Mouse (Mus musculus) E14TG2a.4 (cell line): ENCODE measurements at regions not wholly inside any gene's neighbourhood (a gene's known extent, or its start where the extent isn't known, plus 50 kb on each side); places are given as distances from the start of the nearest gene placed in this dataset.

ENCODE experiments used
- H3K27me3 ChIP-seq: 2 replicates; pipeline ENCODE4 v1.6.1; 2014; ENCODE audit warnings: low read length, control low read depth; ENCODE audit not compliant: insufficient read depth
- H3K36me3 ChIP-seq: 2 replicates; pipeline ENCODE4 v1.6.1; 2014; ENCODE audit warnings: low read length, control low read depth; ENCODE audit not compliant: insufficient read depth
- H3K4me1 ChIP-seq: replicated peaks from 2 replicates; pipeline ENCODE4 v1.6.1; 2014; ENCODE audit warnings: low read depth, low read length, control low read depth
- H3K4me3 ChIP-seq: replicated peaks from 2 replicates; pipeline ENCODE4 v1.5.1; 2014; ENCODE audit warnings: mild to moderate bottlenecking, low read length
- H3K9me3 ChIP-seq: 2 replicates; pipeline ENCODE4 v1.6.1; 2014; ENCODE audit warnings: low read length, control low read depth
- CTCF ChIP-seq: conservative IDR thresholded peaks from 2 replicates; pipeline ENCODE4 v1.5.1; 2014; ENCODE audit warnings: low read length
- NANOG ChIP-seq: IDR thresholded peaks from 2 replicates; pipeline ENCODE4 v1.6.1; 2014; ENCODE audit warnings: borderline replicate concordance, low read length, mixed read lengths
- POU5F1 ChIP-seq: IDR thresholded peaks from 2 replicates; pipeline ENCODE4 v1.6.1; 2014; ENCODE audit warnings: low read length, borderline replicate concordance

GRCm38 (mm10) chr17:88361161-88361560 lies 79.3 kb upstream of the Foxn2 start:
- Histone ChIP-seq H3K36me3 (no peaks in the 10 kb centered on the region), H3K4me3 (no peak overlapping the region), H3K27me3 (no peaks in the 10 kb centered on the region), H3K4me1 (peaks cover 17% of the 10 kb centered on the region), H3K9me3 (0 out of 2 replicates have a peak, but pooled peaks cover 2% of the 10 kb centered on the region)
- TF ChIP-seq POU5F1 (no peak), NANOG (no peak), CTCF (no peak)

GRCm38 (mm10) chr17:88362404-88362803 lies 78.1 kb upstream of the Foxn2 start:
- no peak overlapping the region for H3K4me3 ChIP-seq
- H3K9me3 ChIP-seq, result 0 out of 2 replicates have a peak, but pooled peaks cover 2% of the 10 kb centered on the region
- peak; percentile 57; the same call in 1 of the 2 replicates for TF ChIP-seq NANOG
- no peak for TF ChIP-seq POU5F1
- no peaks in the 10 kb centered on the region for H3K36me3 ChIP-seq
- peaks cover 17% of the 10 kb centered on the region for H3K4me1 ChIP-seq
- no peaks in the 10 kb centered on the region for H3K27me3 ChIP-seq

DNA sequence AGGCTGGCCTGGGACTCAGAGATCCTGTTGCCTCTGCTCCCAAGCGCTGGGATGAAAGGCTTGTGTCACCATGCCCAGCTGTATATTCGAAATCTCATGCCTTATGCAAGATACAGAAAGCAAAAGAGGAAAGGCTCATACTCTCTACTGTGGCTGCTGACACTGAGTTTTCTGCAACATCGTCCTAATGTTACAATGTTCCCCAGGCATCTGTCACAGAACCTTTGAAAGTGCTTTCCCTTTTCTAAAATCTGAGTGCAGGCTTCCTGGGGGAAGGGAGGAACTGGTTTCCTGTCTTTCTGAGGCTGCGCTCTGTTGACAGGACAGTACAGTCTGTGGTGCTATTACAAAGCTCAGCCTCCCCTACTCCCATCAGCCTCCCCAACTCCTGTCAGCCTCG lies 72.6 kb upstream of the Foxn2 start:
- H3K9me3 ChIP-seq, result 0 out of 2 replicates have a peak, but pooled peaks cover 2% of the 10 kb centered on the region
- TF ChIP-seq CTCF, result no peak
- TF ChIP-seq POU5F1, result no peak
- TF ChIP-seq NANOG, result no peak
- H3K4me1 ChIP-seq, result peaks cover 15% of the 10 kb centered on the region
- no peaks in the 10 kb centered on the region for H3K36me3 ChIP-seq
- H3K27me3 ChIP-seq, result no peaks in the 10 kb centered on the region
- no peak overlapping the region for H3K4me3 ChIP-seq

- Histone ChIP-seq H3K27me3 (no peaks in the 10 kb centered on the region), H3K4me1 (peaks cover 21% of the 10 kb centered on the region), H3K36me3 (no peaks in the 10 kb centered on the region), H3K9me3 (no peaks in the 10 kb centered on the region), H3K4me3 (no peak overlapping the region)
- TF ChIP-seq NANOG (no peak), POU5F1 (no peak), CTCF (no peak)
Measured at GRCm38 (mm10) chr17:88369971-88370370, 70.5 kb upstream of the Foxn2 start.

GRCm38 (mm10) chr17:88370676-88371075 lies 69.8 kb upstream of the Foxn2 start:
- H3K4me3 ChIP-seq, result no peak overlapping the region
- TF ChIP-seq POU5F1, result no peak
- no peak for TF ChIP-seq NANOG
- no peak for TF ChIP-seq CTCF
- H3K27me3 ChIP-seq, result no peaks in the 10 kb centered on the region
- H3K4me1 ChIP-seq, result peaks cover 27% of the 10 kb centered on the region
- H3K36me3 ChIP-seq, result no peaks in the 10 kb centered on the region
- H3K9me3 ChIP-seq, result no peaks in the 10 kb centered on the region

DNA sequence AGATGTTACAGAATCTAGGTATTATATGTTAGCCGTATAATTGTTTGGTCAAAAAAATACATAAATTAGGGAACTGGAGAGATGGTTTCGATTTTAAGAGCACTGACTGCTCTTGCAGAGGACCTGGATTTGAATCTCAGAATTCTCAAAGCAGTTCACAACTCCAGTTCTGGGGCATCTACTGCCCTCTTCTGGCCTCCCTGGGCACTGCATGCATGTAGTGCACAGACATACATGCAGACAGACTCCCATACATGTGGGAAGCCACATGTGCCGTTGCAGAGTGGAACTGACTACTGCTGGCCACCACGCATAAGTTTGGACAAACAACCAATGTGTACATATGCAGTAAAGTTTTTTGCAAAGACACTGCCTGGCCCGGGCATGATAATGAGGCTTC lies 62.0 kb upstream of the Foxn2 start:
- no peaks in the 10 kb centered on the region for H3K27me3 ChIP-seq
- TF ChIP-seq POU5F1 (no peak), CTCF (peak; percentile 66)
- H3K4me1 ChIP-seq, result peaks cover 20% of the 10 kb centered on the region
- no peak overlapping the region for H3K4me3 ChIP-seq
- no peaks in the 10 kb centered on the region for H3K36me3 ChIP-seq
- H3K9me3 ChIP-seq, result peaks cover 15% of the 10 kb centered on the region

GRCm38 (mm10) chr17:88379389-88379788 lies 61.1 kb upstream of the Foxn2 start:
- Histone ChIP-seq H3K4me3 (no peak overlapping the region), H3K27me3 (no peaks in the 10 kb centered on the region), H3K36me3 (no peaks in the 10 kb centered on the region), H3K9me3 (peaks cover 15% of the 10 kb centered on the region), H3K4me1 (peaks cover 14% of the 10 kb centered on the region)
- no peak for TF ChIP-seq POU5F1
- TF ChIP-seq NANOG, result no peak
- TF ChIP-seq CTCF, result no peak

GRCm38 (mm10) chr17:88381106-88381505 lies 59.4 kb upstream of the Foxn2 start:
- TF ChIP-seq CTCF (no peak), NANOG (no peak), POU5F1 (no peak)
- Histone ChIP-seq H3K4me1 (no peaks in the 10 kb centered on the region; the same call in 1 of the 2 replicates), H3K9me3 (peaks cover 15% of the 10 kb centered on the region), H3K4me3 (no peak overlapping the region), H3K27me3 (no peaks in the 10 kb centered on the region), H3K36me3 (no peaks in the 10 kb centered on the region)

- Histone ChIP-seq H3K9me3 (peaks cover 14% of the 10 kb centered on the region), H3K36me3 (no peaks in the 10 kb centered on the region), H3K4me3 (no peak overlapping the region), H3K27me3 (no peaks in the 10 kb centered on the region), H3K4me1 (no peaks in the 10 kb centered on the region)
- TF ChIP-seq NANOG, result no peak
- TF ChIP-seq POU5F1, result no peak
- TF ChIP-seq CTCF, result no peak
Measured at GRCm38 (mm10) chr17:88383447-88383846, 57.1 kb upstream of the Foxn2 start.
